Mouse (Mus musculus) hindbrain, postnatal 0 days (tissue): ENCODE data around the gene Gatad2a. TPM values are rescaled to one million over a fixed set of nuclear protein-coding genes. Genes with fewer than 3 reads are reported as not detected.

Experiments used
- ATAC-seq: fragments of 200-750 bp; cut with Nextera tagmentation; 2 replicates; pipeline ENCODE4 v1.8.0; 2017; ENCODE audit warnings: mild to moderate bottlenecking, moderate TSS enrichment, moderate library complexity
- DNase-seq: peaks from one replicate; pipeline ENCODE4 v3.0.0-alpha.2; 2015; ENCODE audit warnings: low spot score
- H3K27ac ChIP-seq: fragments of 300-500 bp; sonication (generic); 2 replicates; pipeline ENCODE4 v1.5.1; 2014; ENCODE audit warnings: mild to moderate bottlenecking
- H3K27me3 ChIP-seq: fragments of 300-500 bp; sonication (generic); 2 replicates; pipeline ENCODE4 v1.6.1; 2014; ENCODE audit warnings: low read length, mixed read lengths; ENCODE audit not compliant: insufficient read depth
- H3K36me3 ChIP-seq: fragments of 300-500 bp; sonication (generic); 2 replicates; pipeline ENCODE4 v1.6.1; 2014; ENCODE audit warnings: low read length, mixed read lengths; ENCODE audit not compliant: insufficient read depth
- H3K4me1 ChIP-seq: fragments of 300-500 bp; sonication (generic); 2 replicates; pipeline ENCODE4 v1.6.1; 2014; ENCODE audit warnings: antibody characterized with exemption, low read length, mixed read lengths; ENCODE audit not compliant: insufficient read depth
- H3K4me2 ChIP-seq: fragments of 300-500 bp; sonication (generic); 2 replicates; pipeline ENCODE4 v1.6.1; 2014; ENCODE audit warnings: low read depth, mild to moderate bottlenecking, low read length, moderate library complexity, mixed read lengths
- H3K4me3 ChIP-seq: fragments of 300-500 bp; sonication (generic); 2 replicates; pipeline ENCODE4 v1.5.1; 2014; ENCODE audit warnings: low read length
- H3K9ac ChIP-seq: fragments of 300-500 bp; sonication (generic); replicated peaks from 2 replicates; pipeline ENCODE4 v1.6.1; 2014; ENCODE audit warnings: mild to moderate bottlenecking, low read length, moderate library complexity, mixed read lengths
- H3K9me3 ChIP-seq: fragments of 300-500 bp; sonication (generic); 2 replicates; pipeline ENCODE4 v1.6.1; 2016; ENCODE audit warnings: low read length, mixed read lengths
- CTCF ChIP-seq: IDR thresholded peaks from 2 replicates; pipeline ENCODE4 v1.5.1; 2016; ENCODE audit warnings: antibody characterized with exemption, control low read depth, low read depth
- WGBS: fragments of 180-500 bp; shearing (Covaris S2); extraction: QIAGEN DNeasy Blood & Tissue Kit; methylation state at CpG from one replicate; pipeline ENCODE4 v1.1.7; 2014; 5-methylcytosine and 5-hydroxymethylcytosine counted together
- polyA plus RNA-seq: library from polyadenylated mRNA; unstranded; fragments of >200 nt; fragmentation: Nextera tagmentation; extraction: Ambion mirVana; gene quantifications from 2 replicates; pipeline ENCODE4 v1.2.1, GENCODE M21; 2015
- total RNA-seq: library from RNA; depleted of rRNA; stranded (reverse); fragments of >200 nt; gene quantifications from 2 replicates; pipeline ENCODE4 v1.2.3, GENCODE M21; 2014

Gene Gatad2a
- total and polyA plus RNA-seq, 2 experiments from 2014 or later, result 23.4 to 38.4 TPM

DNA sequence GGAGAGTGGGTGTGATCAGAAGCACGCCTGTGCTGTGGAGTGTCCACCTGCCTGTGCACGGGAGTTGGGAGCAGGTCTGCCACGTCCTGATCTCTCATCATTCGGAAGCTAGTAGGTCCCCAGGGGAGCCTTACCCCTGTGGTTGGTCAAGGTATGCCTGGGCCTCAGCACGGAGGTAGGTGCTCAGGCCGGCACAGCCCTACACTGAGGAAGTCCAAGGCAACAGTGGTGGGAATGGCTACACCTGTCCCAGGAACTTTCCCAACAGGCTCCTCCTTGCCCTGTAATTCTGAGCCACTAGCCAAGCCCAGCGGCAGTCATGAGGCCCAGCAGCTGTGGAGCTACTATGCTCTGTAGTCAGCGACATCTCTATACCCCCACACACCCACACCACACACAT, 116.5 kb downstream of the Gatad2a start:
- no peak overlapping the region for H3K4me3 ChIP-seq
- no peak overlapping the region for H3K9ac ChIP-seq
- no peak for TF ChIP-seq CTCF
- no peaks in the 10 kb centered on the region for H3K9me3 ChIP-seq
- WGBS, result 65% methylated on average over 8 of the region's 8 CpGs
- DNase-seq, result no peak
- peaks cover 44% of the 10 kb centered on the region for H3K27me3 ChIP-seq
- no peaks in the 10 kb centered on the region for H3K36me3 ChIP-seq
- no peak overlapping the region for H3K4me2 ChIP-seq
- H3K27ac ChIP-seq, result no peak overlapping the region
- no peaks in the 10 kb centered on the region for H3K4me1 ChIP-seq
- ATAC-seq, result no peak

DNA sequence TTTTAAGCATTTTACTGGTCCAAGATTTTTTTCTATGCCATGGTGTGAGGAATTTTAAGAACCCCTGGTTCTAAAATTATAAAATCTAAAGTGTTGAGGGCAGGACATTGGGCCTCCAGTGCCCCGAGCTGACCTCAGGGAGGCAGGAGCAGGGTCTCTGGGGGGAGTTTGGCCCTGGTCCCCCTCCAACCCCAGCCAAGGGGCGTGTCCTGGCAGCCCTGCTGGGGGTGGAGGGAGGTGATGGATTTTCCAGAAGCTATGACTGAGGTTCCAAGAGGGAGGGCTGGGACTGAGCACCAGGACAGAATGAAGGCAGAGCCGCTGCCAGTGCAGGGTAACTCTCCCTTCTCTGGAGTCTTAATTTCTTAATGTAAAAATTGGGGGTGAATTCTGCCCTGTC, 118.2 kb downstream of the Gatad2a start:
- no peak for ATAC-seq
- no peaks in the 10 kb centered on the region for H3K36me3 ChIP-seq
- H3K9me3 ChIP-seq, result no peaks in the 10 kb centered on the region
- H3K4me2 ChIP-seq, result no peak overlapping the region
- no peaks in the 10 kb centered on the region for H3K4me1 ChIP-seq
- H3K27ac ChIP-seq, result no peak overlapping the region
- no peak for TF ChIP-seq CTCF
- no peak overlapping the region for H3K9ac ChIP-seq
- WGBS, result 51% methylated on average over 3 of the region's 3 CpGs
- peaks cover 28% of the 10 kb centered on the region for H3K27me3 ChIP-seq
- DNase-seq, result no peak
- no peak overlapping the region for H3K4me3 ChIP-seq

DNA sequence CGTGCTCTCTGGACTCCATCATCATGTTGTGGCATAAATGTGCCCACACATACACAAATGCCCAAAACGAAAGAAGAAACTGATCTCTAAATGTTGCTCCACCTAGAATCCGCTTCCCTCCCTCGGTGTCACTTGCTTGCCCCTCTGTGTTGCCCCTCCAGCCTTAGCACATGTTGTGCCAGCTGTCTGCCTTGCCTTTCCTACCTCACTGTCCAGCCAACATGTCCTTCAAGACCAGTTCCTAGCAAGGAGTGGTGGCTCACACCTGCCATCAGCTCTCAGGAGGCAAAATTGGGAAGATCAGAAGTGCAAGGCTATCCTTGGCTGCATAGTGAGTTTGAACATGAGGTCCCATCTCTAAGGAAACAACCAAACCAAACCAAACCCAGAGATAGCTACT, 118.8 kb downstream of the Gatad2a start:
- ATAC-seq, result no peak
- no peaks in the 10 kb centered on the region for H3K4me1 ChIP-seq
- peaks cover 22% of the 10 kb centered on the region for H3K27me3 ChIP-seq

DNA sequence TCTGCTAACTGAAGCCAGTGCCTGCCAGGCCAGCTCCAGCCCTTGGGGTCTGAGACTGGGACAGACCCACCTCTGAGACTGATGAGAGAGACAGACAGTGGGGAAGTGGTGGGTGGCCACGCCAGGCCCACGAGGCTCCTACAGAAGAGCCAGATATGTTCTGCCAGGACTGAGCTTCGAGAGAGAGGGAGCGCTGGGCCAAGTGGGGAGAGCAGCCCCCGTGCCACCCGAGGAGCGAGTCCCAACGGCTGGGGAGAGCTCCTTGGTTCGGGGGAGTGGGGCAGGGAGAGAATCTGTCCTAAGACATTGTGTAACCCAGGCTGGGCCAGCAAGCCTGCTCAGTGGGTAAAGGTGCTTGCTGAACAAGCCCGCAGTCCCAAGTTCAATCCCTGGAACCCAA, 119.2 kb downstream of the Gatad2a start:
- H3K36me3 ChIP-seq, result no peaks in the 10 kb centered on the region
- no peak overlapping the region for H3K27ac ChIP-seq
- ATAC-seq (no peak), DNase-seq (no peak)
- H3K4me3 ChIP-seq, result no peak overlapping the region
- H3K9me3 ChIP-seq, result no peaks in the 10 kb centered on the region
- no peak overlapping the region for H3K9ac ChIP-seq
- WGBS, result 79% methylated on average over 10 of the region's 10 CpGs
- no peak for TF ChIP-seq CTCF
- H3K27me3 ChIP-seq, result peaks cover 19% of the 10 kb centered on the region
- H3K4me2 ChIP-seq, result no peak overlapping the region
- no peaks in the 10 kb centered on the region for H3K4me1 ChIP-seq

More for the DNA sequence above, 118.8 kb downstream of the Gatad2a start:
- no peak overlapping the region for H3K4me2 ChIP-seq
- 87% methylated on average over 4 of the region's 4 CpGs for WGBS
- H3K4me3 ChIP-seq, result no peak overlapping the region
- H3K36me3 ChIP-seq, result no peaks in the 10 kb centered on the region
- no peak overlapping the region for H3K27ac ChIP-seq
- no peak overlapping the region for H3K9ac ChIP-seq
- no peak for DNase-seq
- TF ChIP-seq CTCF, result no peak
- no peaks in the 10 kb centered on the region for H3K9me3 ChIP-seq

DNA sequence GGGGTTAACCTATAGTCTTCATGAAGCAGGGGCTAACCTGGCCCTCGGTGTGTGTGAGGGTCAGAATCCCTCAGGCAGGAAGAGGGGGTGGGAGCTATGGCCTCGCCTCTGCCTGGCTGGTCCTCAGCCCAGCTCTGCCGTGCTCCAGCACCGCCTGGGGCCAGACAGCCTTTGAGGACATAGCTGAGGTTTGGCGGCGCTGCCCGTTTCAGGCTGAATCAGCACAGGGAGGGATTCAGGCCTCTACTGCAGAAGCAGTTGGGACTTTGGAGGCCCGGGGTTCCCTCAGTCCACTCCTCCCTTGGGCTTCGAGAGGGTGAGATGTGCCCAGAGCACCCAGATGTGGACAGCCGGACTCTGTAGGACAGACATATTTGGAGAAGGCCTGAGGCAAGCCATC, 120.1 kb downstream of the Gatad2a start:
- peaks cover 10% of the 10 kb centered on the region; the same call in 1 of the 2 replicates for H3K27me3 ChIP-seq
- no peak overlapping the region for H3K4me3 ChIP-seq
- H3K4me2 ChIP-seq, result no peak overlapping the region
- H3K27ac ChIP-seq, result no peak overlapping the region
- H3K9ac ChIP-seq, result no peak overlapping the region
- DNase-seq (no peak), ATAC-seq (no peak)
- H3K9me3 ChIP-seq, result no peaks in the 10 kb centered on the region
- no peaks in the 10 kb centered on the region for H3K4me1 ChIP-seq
- 45% methylated on average over 10 of the region's 10 CpGs for WGBS
- H3K36me3 ChIP-seq, result no peaks in the 10 kb centered on the region
- TF ChIP-seq CTCF, result no peak

DNA sequence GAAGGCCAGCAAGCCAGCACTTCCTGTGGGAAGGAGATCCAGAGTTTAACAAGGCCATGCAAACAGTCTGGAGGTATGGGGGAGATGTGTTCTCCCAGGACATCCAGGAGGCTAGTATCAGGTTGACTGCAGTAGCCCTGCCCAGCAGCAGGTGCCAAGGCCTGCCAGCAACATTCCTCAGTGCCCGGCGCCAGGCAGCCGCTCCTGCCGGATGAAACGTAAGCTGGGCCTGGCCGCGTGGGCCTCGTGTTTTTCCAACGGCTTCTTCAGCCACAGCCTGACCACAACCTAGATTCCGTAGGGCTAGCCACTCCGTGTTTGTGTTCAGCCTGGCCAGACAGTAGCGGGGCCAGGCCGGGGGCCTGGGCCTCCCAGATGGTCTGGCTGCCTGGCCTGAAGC, 121.5 kb downstream of the Gatad2a start:
- ATAC-seq, result no peak
- Histone ChIP-seq H3K9ac (no peak overlapping the region), H3K27ac (no peak overlapping the region), H3K4me3 (no peak overlapping the region), H3K4me1 (no peaks in the 10 kb centered on the region), H3K36me3 (no peaks in the 10 kb centered on the region), H3K4me2 (no peak overlapping the region), H3K9me3 (no peaks in the 10 kb centered on the region), H3K27me3 (no peaks in the 10 kb centered on the region)
- WGBS, result 80% methylated on average over 13 of the region's 13 CpGs
- TF ChIP-seq CTCF, result no peak
- DNase-seq, result no peak

DNA sequence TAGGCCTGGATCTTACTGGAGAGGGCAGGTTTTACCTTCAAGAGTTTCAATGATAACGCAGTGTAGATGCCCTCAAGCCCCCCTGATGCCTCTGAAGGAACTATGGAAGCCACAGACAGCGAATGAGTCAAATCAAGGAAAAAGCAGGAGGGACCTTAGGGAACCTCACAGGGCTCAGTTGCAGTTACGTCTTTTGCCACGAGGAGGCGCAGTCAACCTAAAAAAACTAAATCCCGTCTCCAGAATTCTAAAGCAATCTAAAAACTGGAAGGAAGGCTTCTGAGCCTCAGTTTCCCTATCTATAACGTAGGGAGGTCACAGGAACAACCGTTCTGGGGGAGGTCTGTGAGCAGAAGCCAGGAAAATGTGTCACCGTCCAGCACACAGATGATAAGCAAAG, 122.0 kb downstream of the Gatad2a start:
- ATAC-seq (no peak), DNase-seq (peak; percentile 80)
- Histone ChIP-seq H3K9ac (no peak overlapping the region), H3K36me3 (no peaks in the 10 kb centered on the region), H3K27ac (no peak overlapping the region), H3K9me3 (no peaks in the 10 kb centered on the region), H3K4me1 (no peaks in the 10 kb centered on the region), H3K27me3 (no peaks in the 10 kb centered on the region), H3K4me3 (no peak overlapping the region), H3K4me2 (no peak overlapping the region)
- peak; percentile 83 for TF ChIP-seq CTCF
- WGBS, result 13% methylated on average over 9 of the region's 9 CpGs
